In the genomic region with DNA sequence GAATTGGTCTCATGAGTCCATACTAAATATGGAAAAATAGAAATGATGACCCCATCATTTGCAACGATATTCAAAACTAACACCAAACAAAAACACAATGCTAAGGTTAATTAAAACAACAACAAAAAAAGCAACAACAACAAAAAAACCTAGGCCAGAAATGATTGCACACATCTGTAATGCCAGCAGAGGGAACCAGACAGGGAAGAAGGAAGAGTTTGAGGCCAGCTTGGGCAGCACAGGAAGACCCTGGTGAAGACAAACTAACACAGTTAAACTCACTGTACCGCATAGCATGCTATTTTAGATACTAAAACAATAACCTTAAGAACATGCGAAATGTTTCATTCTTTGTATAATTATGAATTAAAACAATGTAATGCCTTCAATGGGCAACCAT, we compare ENCODE assay signal across 18 mouse cellular contexts.
DNase-seq lines count a peak whose midpoint lies in the region; ATAC-seq and TF ChIP-seq lines count a peak whose summit lies in the region.
"Had no signal": no experiment of that assay in that cellular context is flagged by ENCODE, and none has a peak within 500 bp of the region (broad histone marks: within the 10 kb centered on the region; RNA-seq: fewer than 3 reads in every experiment).

No protein-coding gene starts in this region.

- peak; percentile 22; the same call in 1 of the 2 replicates for TF ChIP-seq CTCF in heart, postnatal 0 days (IDR thresholded peaks at IDR 0.05; ENCODE audit: low read depth)
- TF ChIP-seq CTCF in liver, adult 2 months (IDR thresholded peaks at IDR 0.05; ENCODE audit: low read depth, low read length), result 0 out of 2 replicates have a peak, but pooled peaks have one; percentile 2

- H3K27ac ChIP-seq in heart, postnatal 0 days (ENCODE audit: low read depth), result no peak overlapping the region
- no peak overlapping the region for H3K27ac ChIP-seq in liver, adult 2 months (replicated peaks; ENCODE audit: insufficient read depth, low read depth, low read length)
- H3K27ac ChIP-seq in liver, embryonic 12.5 days, result no peak overlapping the region
- H3K27ac ChIP-seq: forebrain, embryonic 13.5 days; kidney, embryonic 15.5 days; lung, embryonic 15.5 days had no signal

- H3K36me3 ChIP-seq in heart, postnatal 0 days (replicated peaks; ENCODE audit: control insufficient read depth, insufficient read depth, low read length), result no peaks in the 10 kb centered on the region
- no peaks in the 10 kb centered on the region for H3K36me3 ChIP-seq in liver, adult 2 months (ENCODE audit: control insufficient read depth, insufficient read depth, low read length)
- no peaks in the 10 kb centered on the region for H3K36me3 ChIP-seq in liver, embryonic 12.5 days
- H3K36me3 ChIP-seq: kidney, embryonic 15.5 days; lung, embryonic 15.5 days had no signal

- DNase-seq in heart, postnatal 0 days (ENCODE audit: low spot score), result no peak
- DNase-seq in heart, adult 11 months, result no peak
- DNase-seq in liver, adult 2 months (ENCODE audit: extremely low read depth, low read depth, low spot score), result no peak
- peak; percentile 32 for DNase-seq in 416B (ENCODE audit: low read depth)
- DNase-seq in adipocyte (ENCODE audit: low spot score), result peak; percentile 17
- no peak for DNase-seq in urinary bladder, adult 18-20 months (ENCODE audit: low spot score in 2 of 2)
- DNase-seq in layer of hippocampus, adult 18-20 months (ENCODE audit: low spot score in 2 of 2), result no peak
- DNase-seq: cerebellum, adult 9-10 months; gastrocnemius, postnatal 14 days; heart, postnatal 10 days; left cerebral cortex, postnatal 4 days; retina, postnatal 1 day had no signal

- no peak for TF ChIP-seq POLR2A in liver, adult 2 months (IDR thresholded peaks at IDR 0.05; ENCODE audit: extremely low read depth, insufficient read depth, low read length)

- H3K27me3 ChIP-seq in heart, postnatal 0 days (ENCODE audit: control insufficient read depth, insufficient read depth, low read length), result no peaks in the 10 kb centered on the region
- no peaks in the 10 kb centered on the region for H3K27me3 ChIP-seq in liver, adult 2 months (ENCODE audit: control insufficient read depth, insufficient read depth, low read length)
- H3K27me3 ChIP-seq in liver, embryonic 12.5 days (replicated peaks), result no peaks in the 10 kb centered on the region
- H3K27me3 ChIP-seq: forebrain, embryonic 13.5 days; kidney, embryonic 15.5 days; lung, embryonic 15.5 days had no signal

- no peak overlapping the region for H3K4me3 ChIP-seq in heart, postnatal 0 days (ENCODE audit: low read depth, low read length)
- no peak overlapping the region for H3K4me3 ChIP-seq in liver, adult 2 months (ENCODE audit: insufficient read depth, low read depth, low read length)
- no peak overlapping the region for H3K4me3 ChIP-seq in liver, embryonic 12.5 days
- H3K4me3 ChIP-seq: forebrain, embryonic 13.5 days; kidney, embryonic 15.5 days; lung, embryonic 15.5 days had no signal

- no peak for ATAC-seq in heart, postnatal 0 days (ENCODE audit: insufficient read depth, low read depth)
- no peak for ATAC-seq in liver, embryonic 12.5 days
- ATAC-seq: forebrain, embryonic 13.5 days; inflammation-experienced regulatory T-cells, adult 6 months had no signal

- WGBS in heart, postnatal 0 days, result 74% methylated on average over 3 of the region's 3 CpGs
- whole genome bisulfite sequencing in liver, adult 2 months, result 83% methylated on average over 3 of the region's 3 CpGs
- 69% methylated on average over 3 of the region's 3 CpGs for WGBS in liver, embryonic 12.5 days (ENCODE audit: insufficient replicate concordance)

- no peak overlapping the region for H3K4me2 ChIP-seq in heart, postnatal 0 days (ENCODE audit: low read depth, low read length)
- no peak overlapping the region for H3K4me2 ChIP-seq in liver, embryonic 12.5 days
- H3K4me2 ChIP-seq: forebrain, embryonic 13.5 days; kidney, embryonic 15.5 days; liver, embryonic 11.5 days; lung, embryonic 15.5 days had no signal

- H3K9me3 ChIP-seq in heart, postnatal 0 days (replicated peaks; ENCODE audit: control insufficient read depth, low read length), result no peaks in the 10 kb centered on the region
- H3K9me3 ChIP-seq in liver, embryonic 12.5 days (replicated peaks), result no peaks in the 10 kb centered on the region
- H3K9me3 ChIP-seq: forebrain, embryonic 13.5 days; kidney, embryonic 15.5 days; lung, embryonic 15.5 days had no signal

- no peak for TF ChIP-seq EP300 in heart, postnatal 0 days (IDR thresholded peaks at IDR 0.05; ENCODE audit: low read depth)

- no peaks in the 10 kb centered on the region for H3K4me1 ChIP-seq in heart, postnatal 0 days (ENCODE audit: control insufficient read depth, insufficient read depth)
- H3K4me1 ChIP-seq in liver, adult 2 months (ENCODE audit: control insufficient read depth, insufficient read depth, low read length), result no peaks in the 10 kb centered on the region
- H3K4me1 ChIP-seq in liver, embryonic 12.5 days, result no peaks in the 10 kb centered on the region
- H3K4me1 ChIP-seq: forebrain, embryonic 13.5 days; kidney, embryonic 15.5 days; lung, embryonic 15.5 days had no signal

- H3K79me2 ChIP-seq in liver, adult 2 months (ENCODE audit: control insufficient read depth, insufficient read depth, low read length), result no peaks in the 10 kb centered on the region

- no peak overlapping the region for H3K9ac ChIP-seq in heart, postnatal 0 days (replicated peaks; ENCODE audit: low read depth, low read length)
- no peak overlapping the region for H3K9ac ChIP-seq in liver, adult 2 months (ENCODE audit: low read depth, low read length)
- no peak overlapping the region for H3K9ac ChIP-seq in liver, embryonic 12.5 days
- H3K9ac ChIP-seq: forebrain, embryonic 13.5 days; kidney, embryonic 15.5 days; lung, embryonic 15.5 days had no signal

Comparison
In these comparisons a context has a peak if more than half of its experiments do, and no peak if none do; other contexts are left out.
1. DNase-seq: peak in 416B (single experiment) and adipocyte (single experiment); none in heart, postnatal 0 days (single experiment), heart, adult 11 months (single experiment), liver, adult 2 months (single experiment), urinary bladder, adult 18-20 months (0 of 2) and layer of hippocampus, adult 18-20 months (0 of 2).